Mouse (Mus musculus): ENCODE measurements around the gene Frs3.

DNA sequence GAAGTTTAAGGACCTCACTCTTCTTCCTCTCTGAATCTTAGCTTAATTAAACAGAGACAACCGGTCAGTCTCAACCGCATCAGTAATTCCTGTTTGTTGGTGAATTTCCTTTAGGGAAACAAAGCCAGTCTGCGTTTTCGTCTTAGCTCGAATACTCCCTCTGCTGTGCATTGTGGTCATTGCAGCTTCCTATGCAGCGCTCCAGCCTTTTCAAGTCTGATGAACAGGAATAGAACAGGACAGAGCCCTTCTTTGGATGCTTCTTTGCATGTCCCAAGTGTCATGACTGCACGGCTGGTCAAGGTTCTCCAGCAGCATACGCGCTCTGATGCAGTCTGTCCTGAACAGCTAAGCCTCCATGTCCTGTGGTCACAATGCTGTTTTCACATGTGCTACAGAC, 12.2 kb upstream of the Frs3 start:
- TF ChIP-seq POLR2A (IDR thresholded peaks at IDR 0.05; ENCODE audit: low read depth, low read length) (no peak), CTCF (conservative IDR thresholded peaks at IDR 0.05; ENCODE audit: insufficient read depth, insufficient read length, low read depth, low read length) (peak; percentile 88)
